Mouse (Mus musculus): ENCODE data around the gene Vmp1.

The Vmp1 gene

GRCm38 (mm10) chr11:86585598-86585984, 98.0 kb downstream of the Vmp1 start:
- no peak for DNase-seq (ENCODE audit: low spot score in 2 of 2)

GRCm38 (mm10) chr11:86584898-86585597, 98.6 kb downstream of the Vmp1 start:
- DNase-seq (ENCODE audit: low spot score in 2 of 2): no peak

- no peak for DNase-seq (ENCODE audit: low spot score in 2 of 2)
Observed at GRCm38 (mm10) chr11:86583990-86584897, 99.4 kb downstream of the Vmp1 start.

GRCm38 (mm10) chr11:86583313-86583825, 100.3 kb downstream of the Vmp1 start:
- DNase-seq (ENCODE audit: low spot score in 2 of 2): no peak

GRCm38 (mm10) chr11:86582543-86583260, 100.9 kb downstream of the Vmp1 start:
- DNase-seq (ENCODE audit: low spot score in 2 of 2): no peak

GRCm38 (mm10) chr11:86581943-86582542, 101.6 kb downstream of the Vmp1 start:
- no peak for DNase-seq (ENCODE audit: low spot score in 2 of 2)

GRCm38 (mm10) chr11:86581250-86581753, 102.3 kb downstream of the Vmp1 start:
- no peak for DNase-seq (ENCODE audit: low spot score in 2 of 2)

- DNase-seq (ENCODE audit: low spot score in 2 of 2): no peak
Observed at GRCm38 (mm10) chr11:86580319-86581113, 103.1 kb downstream of the Vmp1 start.

- no peak for DNase-seq (ENCODE audit: low spot score in 2 of 2)
Observed at GRCm38 (mm10) chr11:86579731-86580318, 103.8 kb downstream of the Vmp1 start.

- DNase-seq (ENCODE audit: low spot score in 2 of 2): no peak
Observed at GRCm38 (mm10) chr11:86578809-86579730, 104.6 kb downstream of the Vmp1 start.

- DNase-seq (ENCODE audit: low spot score in 2 of 2): no peak
Observed at GRCm38 (mm10) chr11:86578106-86578808, 105.4 kb downstream of the Vmp1 start.

- no peak for DNase-seq (ENCODE audit: low spot score in 2 of 2)
Observed at GRCm38 (mm10) chr11:86577231-86577630, 106.4 kb downstream of the Vmp1 start.

- no peak for DNase-seq (ENCODE audit: low spot score in 2 of 2)
Observed at GRCm38 (mm10) chr11:86575632-86576378, 107.8 kb downstream of the Vmp1 start.

GRCm38 (mm10) chr11:86574408-86574807, 109.2 kb downstream of the Vmp1 start:
- DNase-seq (ENCODE audit: low spot score in 2 of 2): no peak

GRCm38 (mm10) chr11:86573646-86574231, 109.9 kb downstream of the Vmp1 start:
- no peak for DNase-seq (ENCODE audit: low spot score in 2 of 2)

GRCm38 (mm10) chr11:86572623-86573022, 111.0 kb downstream of the Vmp1 start:
- DNase-seq (ENCODE audit: low spot score in 2 of 2): no peak

- DNase-seq (ENCODE audit: low spot score in 2 of 2): no peak
Observed at GRCm38 (mm10) chr11:86571871-86572270, 111.8 kb downstream of the Vmp1 start.
